Mouse (Mus musculus) heart, embryonic 13.5 days (tissue): ENCODE measurements around the gene Mr1. TPM values are rescaled to one million over a fixed set of nuclear protein-coding genes. Genes with fewer than 3 reads are reported as not detected.
A peak's percentile ranks its signal among the peaks of the same experiment; 100 is the strongest.

Experiments used
- ATAC-seq: fragments of 200-750 bp; cut with Nextera tagmentation; 2 replicates; pipeline ENCODE4 v1.8.0; 2017; ENCODE audit warnings: moderate TSS enrichment; ENCODE audit not compliant: insufficient number of reproducible peaks, low FRiP score, low TSS enrichment; ENCODE audit errors: extremely low read depth
- H3K27ac ChIP-seq: fragments of 300-500 bp; sonication (generic); replicated peaks from 2 replicates; pipeline ENCODE4 v1.5.1; 2015; ENCODE audit warnings: moderate library complexity, mild to moderate bottlenecking, inconsistent platforms
- H3K27me3 ChIP-seq: fragments of 300-500 bp; sonication (generic); replicated peaks from 2 replicates; pipeline ENCODE4 v1.6.1; 2015; ENCODE audit warnings: mild to moderate bottlenecking, inconsistent platforms
- H3K36me3 ChIP-seq: fragments of 300-500 bp; sonication (generic); 2 replicates; pipeline ENCODE4 v1.6.1; 2015; ENCODE audit warnings: mild to moderate bottlenecking, inconsistent platforms
- H3K4me1 ChIP-seq: fragments of 300-500 bp; sonication (generic); 2 replicates; pipeline ENCODE4 v1.6.1; 2015; ENCODE audit warnings: inconsistent platforms
- H3K4me2 ChIP-seq: fragments of 300-500 bp; sonication (generic); 2 replicates; pipeline ENCODE4 v1.6.1; 2015; ENCODE audit warnings: inconsistent platforms, mild to moderate bottlenecking, moderate library complexity
- H3K4me3 ChIP-seq: fragments of 300-500 bp; sonication (generic); 2 replicates; pipeline ENCODE4 v1.5.1; 2015; ENCODE audit warnings: moderate library complexity, mild to moderate bottlenecking, inconsistent platforms
- H3K9ac ChIP-seq: fragments of 300-500 bp; sonication (generic); 2 replicates; pipeline ENCODE4 v1.6.1; 2015; ENCODE audit warnings: inconsistent platforms, mild to moderate bottlenecking, moderate library complexity
- H3K9me3 ChIP-seq: fragments of 300-500 bp; sonication (generic); 2 replicates; pipeline ENCODE4 v1.6.1; 2016; ENCODE audit warnings: inconsistent platforms
- WGBS: fragments of 180-500 bp; shearing (Covaris S2); methylation state at CpG from one replicate; pipeline ENCODE4 v1.1.7; 2015; ENCODE audit warnings: mixed read lengths; 5-methylcytosine and 5-hydroxymethylcytosine counted together
- polyA plus RNA-seq: library from polyadenylated mRNA; unstranded; fragments of >200 nt; fragmentation: Nextera tagmentation; extraction: Ambion mirVana; gene quantifications from 2 replicates; pipeline ENCODE4 v1.2.1, GENCODE M21; 2015

Mr1 gene
- polyA plus RNA-seq, 1 experiment from 2014 or later: 4.3 TPM

DNA sequence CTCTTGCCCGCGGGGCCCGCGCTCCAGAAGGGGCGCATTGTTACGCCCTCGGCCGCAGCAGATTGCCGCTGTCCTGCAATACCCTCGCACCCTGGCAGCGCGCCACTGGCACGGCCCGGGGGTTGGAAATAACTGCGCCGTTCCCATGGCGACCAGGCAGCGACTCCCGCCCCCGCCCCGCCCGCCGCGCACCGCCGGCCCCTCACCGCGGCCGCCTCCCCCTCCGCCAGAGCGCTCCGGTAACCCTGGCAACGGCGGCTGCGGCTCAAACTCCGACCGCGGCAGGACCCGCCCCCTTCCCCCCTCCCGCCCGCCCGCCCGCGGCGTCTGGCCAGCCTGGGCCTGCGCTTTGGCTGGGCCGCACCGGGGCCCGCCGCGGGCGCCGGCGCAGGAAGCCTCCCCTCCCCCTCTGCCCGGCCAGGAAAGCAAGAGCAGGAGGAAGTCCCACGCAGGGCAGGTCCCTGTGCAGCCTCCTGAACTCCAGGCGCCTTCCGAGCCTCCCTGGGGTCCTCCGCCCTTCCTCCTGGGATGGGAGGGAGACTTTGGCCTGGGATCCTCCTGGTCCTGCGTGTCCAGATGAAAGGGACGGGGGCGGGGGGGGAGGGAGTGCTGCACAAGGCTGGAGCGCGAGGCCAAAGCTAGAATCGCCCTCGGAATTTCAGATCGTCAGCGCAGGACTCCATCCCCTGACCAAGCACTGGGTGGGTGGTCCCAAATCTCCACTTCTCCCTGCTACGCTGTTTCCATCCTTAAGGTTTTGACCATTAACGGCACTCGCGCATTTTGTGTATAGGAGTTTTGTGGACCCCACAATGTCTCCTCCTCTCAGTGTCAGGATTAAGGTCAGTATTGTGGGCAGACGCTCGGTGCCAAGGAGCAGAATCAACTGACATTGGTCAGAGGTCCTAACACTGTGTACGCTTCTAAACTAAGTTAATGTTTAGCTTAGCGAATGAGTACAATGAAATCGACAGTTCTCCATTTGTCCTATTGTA, 63.0 kb downstream of the Mr1 start:
- H3K4me2 ChIP-seq: peak overlapping the region; percentile 82
- peak overlapping the region; percentile 96 for H3K27ac ChIP-seq
- ATAC-seq: peak; percentile 91
- peak overlapping the region; percentile 84 for H3K9ac ChIP-seq
- no peaks in the 10 kb centered on the region for H3K36me3 ChIP-seq
- peak overlapping the region; percentile 52 for H3K4me3 ChIP-seq
- no peaks in the 10 kb centered on the region for H3K27me3 ChIP-seq
- peaks cover 58% of the 10 kb centered on the region for H3K4me1 ChIP-seq
- H3K9me3 ChIP-seq: no peaks in the 10 kb centered on the region
- 1% methylated on average over 55 of the region's 77 CpGs for WGBS

DNA sequence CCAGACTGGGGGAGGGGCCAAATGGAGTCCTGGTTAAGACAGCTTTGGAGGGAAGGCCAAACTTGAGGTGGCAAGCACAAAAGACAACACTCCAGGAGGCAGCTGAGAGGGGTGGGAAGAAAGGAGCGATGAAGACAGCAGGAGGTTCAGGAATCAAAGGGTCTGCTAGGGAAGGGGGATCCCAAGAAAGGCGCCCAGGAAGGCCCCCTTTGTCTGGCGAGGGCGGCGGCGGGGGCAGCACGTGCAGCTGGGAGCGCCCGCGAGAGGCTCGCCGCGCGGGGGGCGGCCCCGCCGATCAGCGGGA, 63.7 kb downstream of the Mr1 start:
- no peak for ATAC-seq

DNA sequence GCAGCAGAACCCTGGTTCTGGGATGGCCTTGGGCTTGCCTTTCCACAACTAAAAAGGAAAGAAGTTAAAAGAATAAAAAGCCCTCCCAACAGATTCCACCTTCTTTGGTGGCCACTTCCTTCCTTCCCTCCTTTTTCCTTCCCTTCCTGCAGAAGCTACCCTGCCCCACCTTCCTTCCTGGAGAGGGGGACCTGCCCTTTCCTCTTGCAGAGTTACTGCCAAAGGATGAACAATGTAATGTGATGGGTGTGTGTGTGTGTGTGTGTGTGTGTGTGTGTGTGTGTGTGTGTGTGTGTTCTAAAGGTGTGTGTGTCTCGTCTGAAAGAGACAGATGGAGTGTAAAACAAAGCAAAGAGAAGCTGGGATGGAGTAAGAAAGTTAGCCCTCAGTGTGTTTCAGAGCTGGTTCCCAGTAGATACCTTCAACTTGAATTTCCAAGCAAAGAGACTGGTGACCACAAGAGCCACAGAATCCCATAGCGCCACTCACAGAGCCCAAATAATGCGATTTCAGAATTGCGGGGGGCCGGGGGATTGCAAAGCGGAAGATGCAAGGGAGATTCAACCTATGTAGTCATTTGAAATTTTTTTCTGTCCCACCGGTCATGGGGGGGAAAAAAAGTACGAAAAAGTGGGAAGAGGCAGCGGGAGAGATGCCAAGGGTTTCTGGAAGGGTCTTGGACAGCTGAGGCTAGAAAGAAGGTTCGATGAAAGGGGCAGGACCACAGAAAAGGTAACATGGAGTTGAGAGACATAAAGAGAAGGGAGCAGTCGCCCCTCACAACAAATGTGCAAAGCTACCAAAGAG, 64.3 kb downstream of the Mr1 start:
- peak overlapping the region; percentile 52 for H3K4me3 ChIP-seq
- peak overlapping the region; percentile 84 for H3K9ac ChIP-seq
- no peaks in the 10 kb centered on the region for H3K9me3 ChIP-seq
- no peak for ATAC-seq
- peak overlapping the region; percentile 82 for H3K4me2 ChIP-seq
- H3K4me1 ChIP-seq: peaks cover 52% of the 10 kb centered on the region
- peak overlapping the region; percentile 96 for H3K27ac ChIP-seq
- 17% methylated on average over 11 of the region's 11 CpGs for WGBS
- no peaks in the 10 kb centered on the region for H3K36me3 ChIP-seq
- no peaks in the 10 kb centered on the region for H3K27me3 ChIP-seq

More for the DNA sequence above, 63.7 kb downstream of the Mr1 start:
- peak overlapping the region; percentile 96 for H3K27ac ChIP-seq
- under 1% methylated on average over 18 of the region's 18 CpGs for WGBS
- H3K4me2 ChIP-seq: peak overlapping the region; percentile 82
- H3K4me3 ChIP-seq: peak overlapping the region; percentile 52
- no peaks in the 10 kb centered on the region for H3K9me3 ChIP-seq
- H3K27me3 ChIP-seq: no peaks in the 10 kb centered on the region
- H3K36me3 ChIP-seq: no peaks in the 10 kb centered on the region
- peaks cover 55% of the 10 kb centered on the region for H3K4me1 ChIP-seq
- peak overlapping the region; percentile 84 for H3K9ac ChIP-seq

DNA sequence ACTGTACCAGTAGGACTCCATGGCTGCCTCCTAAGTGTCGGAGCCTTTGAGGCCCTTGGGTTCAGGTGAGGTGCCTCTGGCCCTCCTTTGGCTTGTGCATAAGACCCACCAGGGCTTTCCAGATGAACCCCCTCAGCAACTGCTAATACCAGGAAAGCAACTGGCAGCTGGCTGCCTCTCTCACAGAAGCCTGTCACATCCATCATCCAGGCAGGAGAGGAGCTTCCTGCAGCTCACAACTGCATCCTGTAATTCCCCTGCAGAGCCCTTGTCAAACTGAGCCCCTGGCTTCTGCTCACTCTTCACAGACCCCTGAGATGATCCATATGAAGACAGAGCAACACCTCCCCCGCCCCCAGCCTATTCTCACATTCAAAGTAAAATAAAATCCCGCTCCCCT, 68.9 kb downstream of the Mr1 start:
- H3K4me3 ChIP-seq: no peak overlapping the region
- H3K4me1 ChIP-seq: peaks cover 24% of the 10 kb centered on the region
- H3K36me3 ChIP-seq: no peaks in the 10 kb centered on the region
- H3K9me3 ChIP-seq: no peaks in the 10 kb centered on the region
- no peak for ATAC-seq
- H3K27me3 ChIP-seq: peaks cover 4% of the 10 kb centered on the region; the same call in 1 of the 2 replicates
- H3K4me2 ChIP-seq: no peak overlapping the region
- 60% methylated on average over 3 of the region's 3 CpGs for WGBS
- H3K9ac ChIP-seq: no peak overlapping the region
- no peak overlapping the region for H3K27ac ChIP-seq

Other genes starting within 250 kb of the Mr1 start
- gene Ier5, start 47.2 kb downstream of the Mr1 start, polyA plus RNA-seq: 3.6 and 3.8 TPM in 2 replicates
- 48.7 and 49.9 TPM in 2 replicates for gene Stx6, start 11.9 kb upstream of the Mr1 start, polyA plus RNA-seq
- gene BC034090, start 97.6 kb upstream of the Mr1 start, polyA plus RNA-seq: 7.0 and 7.6 TPM in 2 replicates